Mouse (Mus musculus) frontal cortex, postnatal 25 days (tissue): Measurements from ENCODE around the gene Pold1.
A peak's percentile ranks its signal among the peaks of the same experiment; 100 is the strongest.

ENCODE experiments used
- DNase-seq, 2 experiments: peaks; one replicate each; pipeline ENCODE4 v3.0.0; 2022; ENCODE audit warnings: low spot score in 2 of 2

The Pold1 gene

GRCm38 (mm10) chr7:44486927-44487575, 61.6 kb downstream of the Pold1 start:
- DNase-seq = no peak

DNA sequence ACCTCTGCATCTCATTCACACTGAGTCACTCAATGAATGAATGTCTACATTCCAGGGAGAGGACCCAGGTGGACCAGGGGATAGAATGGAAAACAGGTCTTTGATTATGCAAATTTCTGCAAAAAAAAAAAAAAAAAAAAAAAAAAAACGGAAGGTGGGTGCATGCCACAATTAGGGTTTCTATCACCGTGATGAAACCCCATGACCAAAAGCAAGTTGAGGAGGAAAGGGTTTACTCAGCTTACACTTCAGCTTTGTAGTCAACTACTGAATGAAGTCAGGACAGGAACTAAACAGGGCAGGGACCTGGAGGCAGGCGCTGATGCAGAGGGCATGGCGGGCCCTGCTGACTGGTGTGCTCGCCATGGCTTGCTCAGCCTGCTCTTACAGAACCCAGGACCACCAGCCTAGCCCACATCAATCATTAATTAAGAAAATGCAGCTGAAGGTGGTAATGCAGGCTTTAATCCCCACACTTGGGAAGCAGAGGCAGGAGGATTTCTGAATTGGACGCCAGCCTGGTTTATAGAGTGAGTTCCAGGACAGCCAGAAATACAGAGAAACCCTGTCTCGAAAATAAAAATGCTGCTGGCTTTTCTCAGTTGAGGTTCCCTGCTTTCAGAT, 63.0 kb downstream of the Pold1 start:
- DNase-seq = no peak

DNA sequence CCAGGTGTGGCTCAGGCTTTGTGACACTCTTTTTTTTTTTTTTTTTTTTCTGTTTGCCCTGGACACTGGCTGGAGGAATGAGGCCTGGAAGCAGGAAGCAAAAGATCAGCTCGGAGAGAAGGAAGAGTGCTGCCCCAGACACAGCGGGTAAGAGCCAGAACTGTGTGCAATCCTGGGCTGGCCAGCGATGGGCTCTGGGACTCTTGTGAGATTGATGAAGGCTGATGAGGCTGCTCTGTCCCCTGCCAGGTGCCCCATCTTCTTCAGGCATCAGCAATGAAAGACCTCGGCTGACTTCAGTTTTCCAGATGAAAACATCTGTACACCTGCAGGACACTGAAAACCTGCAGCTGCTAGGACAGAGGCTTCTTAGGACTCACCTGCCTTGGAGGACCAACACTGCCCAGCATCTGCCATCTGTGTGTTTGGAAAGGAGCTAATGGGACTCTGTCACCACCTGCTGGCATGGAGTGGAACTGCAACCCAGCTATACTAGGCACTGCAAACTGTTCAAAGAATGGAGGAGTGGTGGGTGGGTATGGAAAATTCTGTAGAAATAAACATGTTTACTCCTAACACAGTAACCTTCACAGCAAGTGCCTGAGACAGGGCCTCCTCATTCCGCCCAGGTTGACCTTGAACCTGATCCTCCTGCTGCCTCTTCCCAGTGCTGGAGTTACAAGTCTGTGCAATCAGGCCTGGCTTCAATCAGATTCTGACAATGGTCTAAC, 63.6 kb downstream of the Pold1 start:
- peak; percentile 77 to 82 for DNase-seq

GRCm38 (mm10) chr7:44484109-44484508, 64.5 kb downstream of the Pold1 start:
- peak in 1 of 2 experiments; percentile 2 for DNase-seq

- DNase-seq = no peak
These were observed 65.7 kb downstream of the Pold1 start for GRCm38 (mm10) chr7:44482836-44483435.
